Mouse (Mus musculus) kidney, embryonic 14.5 days (tissue): ENCODE data around the gene Isg20. TPM values are rescaled to one million over a fixed set of nuclear protein-coding genes. Genes with fewer than 3 reads are reported as not detected.

Source experiments
- ATAC-seq: fragments of 200-750 bp; cut with Nextera tagmentation; 2 replicates; pipeline ENCODE4 v1.8.0; 2017; ENCODE audit warnings: moderate number of reproducible peaks, mild to moderate bottlenecking, moderate TSS enrichment, moderate library complexity; ENCODE audit not compliant: low FRiP score, low TSS enrichment
- H3K27ac ChIP-seq: fragments of 300-500 bp; sonication (generic); 2 replicates; pipeline ENCODE4 v1.5.1; 2014; ENCODE audit warnings: low read depth, mild to moderate bottlenecking, low read length, moderate library complexity, mixed read lengths
- H3K27me3 ChIP-seq: fragments of 300-500 bp; sonication (generic); 2 replicates; pipeline ENCODE4 v1.6.1; 2014; ENCODE audit warnings: mild to moderate bottlenecking, low read length; ENCODE audit not compliant: control insufficient read depth, insufficient read depth
- H3K36me3 ChIP-seq: fragments of 300-500 bp; sonication (generic); 2 replicates; pipeline ENCODE4 v1.6.1; 2014; ENCODE audit warnings: low read length, mixed read lengths; ENCODE audit not compliant: control insufficient read depth, insufficient read depth
- H3K4me1 ChIP-seq: fragments of 300-500 bp; sonication (generic); 2 replicates; pipeline ENCODE4 v1.6.1; 2014; ENCODE audit warnings: low read length, mixed read lengths; ENCODE audit not compliant: control insufficient read depth, insufficient read depth
- H3K4me2 ChIP-seq: fragments of 300-500 bp; sonication (generic); replicated peaks from 2 replicates; pipeline ENCODE4 v1.6.1; 2014; ENCODE audit warnings: low read depth, mild to moderate bottlenecking, low read length
- H3K4me3 ChIP-seq: fragments of 300-500 bp; sonication (generic); 2 replicates; pipeline ENCODE4 v1.5.1; 2014; ENCODE audit warnings: mild to moderate bottlenecking, low read length
- H3K9ac ChIP-seq: fragments of 300-500 bp; sonication (generic); 2 replicates; pipeline ENCODE4 v1.6.1; 2014; ENCODE audit warnings: low read depth, mild to moderate bottlenecking, low read length, moderate library complexity
- H3K9me3 ChIP-seq: fragments of 300-500 bp; sonication (generic); 2 replicates; pipeline ENCODE4 v1.6.1; 2016; ENCODE audit warnings: low read length; ENCODE audit not compliant: control insufficient read depth
- whole genome bisulfite sequencing: fragments of 180-500 bp; shearing (Covaris S2); extraction: QIAGEN DNeasy Blood & Tissue Kit; methylation state at CpG from one replicate; pipeline ENCODE4 v1.1.7; 2014; 5-methylcytosine and 5-hydroxymethylcytosine counted together
- polyA plus RNA-seq: library from polyadenylated mRNA; unstranded; fragments of >200 nt; fragmentation: Nextera tagmentation; extraction: Ambion mirVana; gene quantifications from 2 replicates; pipeline ENCODE4 v1.2.1, GENCODE M21; 2014

Isg20 gene
- polyA plus RNA-seq, 1 experiment from 2014 or later, result 0.96 TPM

GRCm38 (mm10) chr7:78912253-78912973, 811 bp upstream of the Isg20 start:
- Histone ChIP-seq H3K27ac (no peak overlapping the region), H3K4me3 (peak overlapping the region; percentile 18), H3K4me1 (0 out of 2 replicates have a peak, but pooled peaks cover 11% of the 10 kb centered on the region), H3K9me3 (no peaks in the 10 kb centered on the region), H3K36me3 (peaks cover 12% of the 10 kb centered on the region; the same call in 1 of the 2 replicates), H3K27me3 (no peaks in the 10 kb centered on the region), H3K9ac (no peak overlapping the region; the same call in 1 of the 2 replicates), H3K4me2 (peak overlapping the region; percentile 40)
- peak; percentile 37; the same call in 1 of the 2 replicates for ATAC-seq
- WGBS, result 22% methylated on average over 20 of the region's 20 CpGs

GRCm38 (mm10) chr7:78913649-78914544, 673 bp downstream of the Isg20 start:
- Histone ChIP-seq H3K4me1 (0 out of 2 replicates have a peak, but pooled peaks cover 11% of the 10 kb centered on the region), H3K27me3 (no peaks in the 10 kb centered on the region), H3K9ac (no peak overlapping the region), H3K36me3 (peaks cover 5% of the 10 kb centered on the region; the same call in 1 of the 2 replicates), H3K4me3 (no peak overlapping the region), H3K9me3 (no peaks in the 10 kb centered on the region), H3K4me2 (no peak overlapping the region), H3K27ac (no peak overlapping the region)
- WGBS, result 68% methylated on average over 19 of the region's 19 CpGs
- ATAC-seq, result no peak

- Histone ChIP-seq H3K4me2 (no peak overlapping the region), H3K27ac (no peak overlapping the region), H3K36me3 (no peaks in the 10 kb centered on the region; the same call in 1 of the 2 replicates), H3K9me3 (no peaks in the 10 kb centered on the region), H3K27me3 (no peaks in the 10 kb centered on the region), H3K4me3 (no peak overlapping the region), H3K9ac (no peak overlapping the region), H3K4me1 (0 out of 2 replicates have a peak, but pooled peaks cover 11% of the 10 kb centered on the region)
- ATAC-seq, result no peak
- WGBS, result 54% methylated on average over 3 of the region's 3 CpGs
These were observed 1.3 kb downstream of the Isg20 start for GRCm38 (mm10) chr7:78914545-78914845.

- 82% methylated on average over 11 of the region's 11 CpGs for WGBS
- Histone ChIP-seq H3K27ac (no peak overlapping the region), H3K4me1 (0 out of 2 replicates have a peak, but pooled peaks cover 11% of the 10 kb centered on the region), H3K36me3 (no peaks in the 10 kb centered on the region), H3K4me3 (no peak overlapping the region), H3K9me3 (no peaks in the 10 kb centered on the region), H3K9ac (no peak overlapping the region), H3K4me2 (no peak overlapping the region), H3K27me3 (no peaks in the 10 kb centered on the region)
- no peak for ATAC-seq
These were observed 1.8 kb downstream of the Isg20 start for GRCm38 (mm10) chr7:78914896-78915510.

- no peak overlapping the region for H3K4me2 ChIP-seq
- no peaks in the 10 kb centered on the region for H3K9me3 ChIP-seq
- H3K4me3 ChIP-seq, result no peak overlapping the region
- 48% methylated on average over 4 of the region's 4 CpGs for WGBS
- H3K36me3 ChIP-seq, result no peaks in the 10 kb centered on the region
- H3K9ac ChIP-seq, result no peak overlapping the region
- no peaks in the 10 kb centered on the region for H3K4me1 ChIP-seq
- no peak for ATAC-seq
- no peak overlapping the region for H3K27ac ChIP-seq
- H3K27me3 ChIP-seq, result no peaks in the 10 kb centered on the region
These were observed 5.5 kb downstream of the Isg20 start for GRCm38 (mm10) chr7:78918686-78919085.

- no peak overlapping the region for H3K4me2 ChIP-seq
- H3K4me3 ChIP-seq, result no peak overlapping the region
- 62% methylated on average over 7 of the region's 7 CpGs for WGBS
- ATAC-seq, result peak; percentile 63
- no peaks in the 10 kb centered on the region for H3K9me3 ChIP-seq
- H3K36me3 ChIP-seq, result no peaks in the 10 kb centered on the region
- no peaks in the 10 kb centered on the region for H3K4me1 ChIP-seq
- no peaks in the 10 kb centered on the region for H3K27me3 ChIP-seq
- 0 out of 2 replicates have a peak overlapping the region, but pooled peaks have one; percentile 20 for H3K27ac ChIP-seq
- no peak overlapping the region for H3K9ac ChIP-seq
These were observed 9.3 kb downstream of the Isg20 start for GRCm38 (mm10) chr7:78922506-78922905.

GRCm38 (mm10) chr7:78924300-78924699, 11.1 kb downstream of the Isg20 start:
- H3K36me3 ChIP-seq, result no peaks in the 10 kb centered on the region
- ATAC-seq, result peak; percentile 51; the same call in 1 of the 2 replicates
- H3K27me3 ChIP-seq, result no peaks in the 10 kb centered on the region
- 8% methylated on average over 6 of the region's 6 CpGs for WGBS
- no peak overlapping the region for H3K9ac ChIP-seq
- no peak overlapping the region for H3K4me2 ChIP-seq
- no peaks in the 10 kb centered on the region for H3K9me3 ChIP-seq
- no peak overlapping the region for H3K27ac ChIP-seq
- H3K4me1 ChIP-seq, result no peaks in the 10 kb centered on the region
- H3K4me3 ChIP-seq, result no peak overlapping the region

GRCm38 (mm10) chr7:78924796-78925195, 11.6 kb downstream of the Isg20 start:
- 67% methylated on average over 7 of the region's 7 CpGs for WGBS

More at GRCm38 (mm10) chr7:78924796-78925195, 11.6 kb downstream of the Isg20 start:
- ATAC-seq, result peak; percentile 29; the same call in 1 of the 2 replicates
- no peak overlapping the region for H3K4me3 ChIP-seq
- H3K4me1 ChIP-seq, result no peaks in the 10 kb centered on the region
- H3K9ac ChIP-seq, result no peak overlapping the region
- H3K9me3 ChIP-seq, result no peaks in the 10 kb centered on the region
- H3K27ac ChIP-seq, result no peak overlapping the region
- no peaks in the 10 kb centered on the region for H3K36me3 ChIP-seq
- H3K27me3 ChIP-seq, result no peaks in the 10 kb centered on the region
- H3K4me2 ChIP-seq, result no peak overlapping the region
